Mouse (Mus musculus) cerebellum, adult 2 months (tissue): ENCODE data around the gene Mlxipl.

ENCODE experiments used
- CTCF ChIP-seq: fragments of 200-500 bp; IDR thresholded peaks from 2 replicates; pipeline ENCODE4 v1.5.1; 2011; ENCODE audit warnings: low read depth, mild to moderate bottlenecking, control low read depth, low read length, moderate library complexity, borderline replicate concordance; ENCODE audit not compliant: insufficient read depth
- POLR2A ChIP-seq: fragments of 200-500 bp; IDR thresholded peaks from 2 replicates; pipeline ENCODE4 v1.6.1; 2011; ENCODE audit warnings: low read length, control low read depth, borderline replicate concordance; ENCODE audit not compliant: insufficient read depth

GRCm38 (mm10) chr5:135145955-135146354 is 56.3 kb downstream of the Mlxipl start:
- no peak for TF ChIP-seq POLR2A
- TF ChIP-seq CTCF = no peak
